Mouse (Mus musculus): Measurements from ENCODE around the gene Anapc15. TPM values are rescaled to one million over a fixed set of nuclear protein-coding genes. Genes with fewer than 3 reads are reported as not detected.

Anapc15 gene
- polyA plus RNA-seq, 1 experiment from 2014 or later = 56.2 TPM

- no peak overlapping the region for H3K27ac ChIP-seq (ENCODE audit: low read depth, low read length)
- no peaks in the 10 kb centered on the region for H3K4me1 ChIP-seq (replicated peaks; ENCODE audit: control insufficient read depth, insufficient read depth, low read length)
- no peak overlapping the region for H3K9ac ChIP-seq (ENCODE audit: low read depth, low read length)
- H3K9me3 ChIP-seq (ENCODE audit: control insufficient read depth) = no peaks in the 10 kb centered on the region
- H3K27me3 ChIP-seq (replicated peaks; ENCODE audit: control insufficient read depth, insufficient read depth, low read length) = no peaks in the 10 kb centered on the region
- no peak for TF ChIP-seq CTCF (IDR thresholded peaks at IDR 0.05; ENCODE audit: low read depth)
- peaks cover 7% of the 10 kb centered on the region; the same call in 1 of the 2 replicates for H3K36me3 ChIP-seq (ENCODE audit: control insufficient read depth, insufficient read depth)
- 61% methylated on average over 6 of the region's 6 CpGs for WGBS
- H3K4me2 ChIP-seq (replicated peaks; ENCODE audit: low read depth) = no peak overlapping the region
- ATAC-seq = no peak
- no peak overlapping the region for H3K4me3 ChIP-seq (ENCODE audit: low read depth, low read length)
Observed at GRCm38 (mm10) chr7:101844186-101844585, 19.3 kb upstream of the Anapc15 start.

- H3K4me1 ChIP-seq (replicated peaks; ENCODE audit: control insufficient read depth, insufficient read depth, low read length) = no peaks in the 10 kb centered on the region
- WGBS = 82% methylated on average over 1 of the region's 1 CpGs
- H3K36me3 ChIP-seq (ENCODE audit: control insufficient read depth, insufficient read depth) = no peaks in the 10 kb centered on the region
- H3K27me3 ChIP-seq (replicated peaks; ENCODE audit: control insufficient read depth, insufficient read depth, low read length) = no peaks in the 10 kb centered on the region
- ATAC-seq = no peak
- no peak overlapping the region for H3K4me2 ChIP-seq (replicated peaks; ENCODE audit: low read depth)
- TF ChIP-seq CTCF (IDR thresholded peaks at IDR 0.05; ENCODE audit: low read depth) = no peak
- no peaks in the 10 kb centered on the region for H3K9me3 ChIP-seq (ENCODE audit: control insufficient read depth)
- H3K4me3 ChIP-seq (ENCODE audit: low read depth, low read length) = no peak overlapping the region
- no peak overlapping the region for H3K27ac ChIP-seq (ENCODE audit: low read depth, low read length)
- no peak overlapping the region for H3K9ac ChIP-seq (ENCODE audit: low read depth, low read length)
Observed at GRCm38 (mm10) chr7:101847934-101848333, 15.6 kb upstream of the Anapc15 start.

GRCm38 (mm10) chr7:101851689-101852088 is 11.8 kb upstream of the Anapc15 start:
- 79% methylated on average over 6 of the region's 6 CpGs for WGBS
- no peaks in the 10 kb centered on the region for H3K4me1 ChIP-seq (replicated peaks; ENCODE audit: control insufficient read depth, insufficient read depth, low read length)
- TF ChIP-seq CTCF (IDR thresholded peaks at IDR 0.05; ENCODE audit: low read depth) = no peak
- H3K27ac ChIP-seq (ENCODE audit: low read depth, low read length) = no peak overlapping the region
- H3K9ac ChIP-seq (ENCODE audit: low read depth, low read length) = no peak overlapping the region
- ATAC-seq = no peak
- no peaks in the 10 kb centered on the region for H3K9me3 ChIP-seq (ENCODE audit: control insufficient read depth)
- no peaks in the 10 kb centered on the region for H3K27me3 ChIP-seq (replicated peaks; ENCODE audit: control insufficient read depth, insufficient read depth, low read length)
- 0 out of 2 replicates have a peak, but pooled peaks cover 4% of the 10 kb centered on the region for H3K36me3 ChIP-seq (ENCODE audit: control insufficient read depth, insufficient read depth)
- no peak overlapping the region for H3K4me3 ChIP-seq (ENCODE audit: low read depth, low read length)
- H3K4me2 ChIP-seq (replicated peaks; ENCODE audit: low read depth) = no peak overlapping the region

- TF ChIP-seq CTCF (IDR thresholded peaks at IDR 0.05; ENCODE audit: low read depth) = no peak
- Histone ChIP-seq H3K4me1 (replicated peaks; ENCODE audit: control insufficient read depth, insufficient read depth, low read length) (no peaks in the 10 kb centered on the region), H3K27me3 (replicated peaks; ENCODE audit: control insufficient read depth, insufficient read depth, low read length) (no peaks in the 10 kb centered on the region), H3K9ac (ENCODE audit: low read depth, low read length) (no peak overlapping the region), H3K27ac (ENCODE audit: low read depth, low read length) (no peak overlapping the region), H3K4me2 (replicated peaks; ENCODE audit: low read depth) (no peak overlapping the region), H3K9me3 (ENCODE audit: control insufficient read depth) (no peaks in the 10 kb centered on the region), H3K4me3 (ENCODE audit: low read depth, low read length) (no peak overlapping the region), H3K36me3 (ENCODE audit: control insufficient read depth, insufficient read depth) (0 out of 2 replicates have a peak, but pooled peaks cover 7% of the 10 kb centered on the region)
- ATAC-seq = no peak
- WGBS = 81% methylated on average over 6 of the region's 6 CpGs
Observed at GRCm38 (mm10) chr7:101852846-101853245, 10.7 kb upstream of the Anapc15 start.

- WGBS = 80% methylated on average over 2 of the region's 2 CpGs
- ATAC-seq = no peak
- Histone ChIP-seq H3K27me3 (replicated peaks; ENCODE audit: control insufficient read depth, insufficient read depth, low read length) (no peaks in the 10 kb centered on the region), H3K4me2 (replicated peaks; ENCODE audit: low read depth) (no peak overlapping the region), H3K27ac (ENCODE audit: low read depth, low read length) (no peak overlapping the region), H3K9ac (ENCODE audit: low read depth, low read length) (no peak overlapping the region), H3K4me3 (ENCODE audit: low read depth, low read length) (no peak overlapping the region), H3K9me3 (ENCODE audit: control insufficient read depth) (no peaks in the 10 kb centered on the region), H3K4me1 (replicated peaks; ENCODE audit: control insufficient read depth, insufficient read depth, low read length) (no peaks in the 10 kb centered on the region), H3K36me3 (ENCODE audit: control insufficient read depth, insufficient read depth) (peaks cover 11% of the 10 kb centered on the region; the same call in 1 of the 2 replicates)
- no peak for TF ChIP-seq CTCF (IDR thresholded peaks at IDR 0.05; ENCODE audit: low read depth)
Observed at GRCm38 (mm10) chr7:101853816-101854215, 9.7 kb upstream of the Anapc15 start.

GRCm38 (mm10) chr7:101857094-101857493 is 6.4 kb upstream of the Anapc15 start, which contains the start of gene Folr2:
Gene Folr2 (minus strand): TSS chr7:101857194.
- Histone ChIP-seq H3K9ac (ENCODE audit: low read depth, low read length) (no peak within 1 kb of the TSS), H3K27ac (ENCODE audit: low read depth, low read length) (no peak within 1 kb of the TSS), H3K27me3 (replicated peaks; ENCODE audit: control insufficient read depth, insufficient read depth, low read length) (no peaks in the 10 kb centered on the region), H3K9me3 (ENCODE audit: control insufficient read depth) (no peaks in the 10 kb centered on the region), H3K4me1 (replicated peaks; ENCODE audit: control insufficient read depth, insufficient read depth, low read length) (no peaks in the 10 kb centered on the region), H3K4me3 (ENCODE audit: low read depth, low read length) (no peak within 1 kb of the TSS), H3K36me3 (ENCODE audit: control insufficient read depth, insufficient read depth) (peaks cover 11% of the 10 kb centered on the region), H3K4me2 (replicated peaks; ENCODE audit: low read depth) (no peak within 1 kb of the TSS)
- no peak for ATAC-seq
- TF ChIP-seq CTCF (IDR thresholded peaks at IDR 0.05; ENCODE audit: low read depth) = no peak
- WGBS = 85% methylated on average over 4 of the region's 4 CpGs

- ATAC-seq = no peak
- Histone ChIP-seq H3K9me3 (ENCODE audit: control insufficient read depth) (no peaks in the 10 kb centered on the region), H3K9ac (ENCODE audit: low read depth, low read length) (no peak overlapping the region), H3K4me3 (ENCODE audit: low read depth, low read length) (no peak overlapping the region), H3K4me2 (replicated peaks; ENCODE audit: low read depth) (no peak overlapping the region), H3K4me1 (replicated peaks; ENCODE audit: control insufficient read depth, insufficient read depth, low read length) (no peaks in the 10 kb centered on the region), H3K27me3 (replicated peaks; ENCODE audit: control insufficient read depth, insufficient read depth, low read length) (no peaks in the 10 kb centered on the region), H3K36me3 (ENCODE audit: control insufficient read depth, insufficient read depth) (peaks cover 11% of the 10 kb centered on the region), H3K27ac (ENCODE audit: low read depth, low read length) (no peak overlapping the region)
- no peak for TF ChIP-seq CTCF (IDR thresholded peaks at IDR 0.05; ENCODE audit: low read depth)
- 71% methylated on average over 9 of the region's 9 CpGs for WGBS
Observed at GRCm38 (mm10) chr7:101858362-101858761, 5.2 kb upstream of the Anapc15 start.
